Mouse (Mus musculus) liver, embryonic 18 days (tissue): ENCODE data around the gene Gm19668. TPM values are rescaled to one million over a fixed set of nuclear protein-coding genes. Genes with fewer than 3 reads are reported as not detected.

Source experiments
- polyA plus RNA-seq: library from polyadenylated mRNA; depleted of rRNA; stranded (reverse); fragments of >200 nt; gene quantifications from 2 replicates; pipeline ENCODE4 v1.2.3, GENCODE M21; 2012; rRNA removed

Gm19668 gene
- not detected in 2 replicates for polyA plus RNA-seq

DNA sequence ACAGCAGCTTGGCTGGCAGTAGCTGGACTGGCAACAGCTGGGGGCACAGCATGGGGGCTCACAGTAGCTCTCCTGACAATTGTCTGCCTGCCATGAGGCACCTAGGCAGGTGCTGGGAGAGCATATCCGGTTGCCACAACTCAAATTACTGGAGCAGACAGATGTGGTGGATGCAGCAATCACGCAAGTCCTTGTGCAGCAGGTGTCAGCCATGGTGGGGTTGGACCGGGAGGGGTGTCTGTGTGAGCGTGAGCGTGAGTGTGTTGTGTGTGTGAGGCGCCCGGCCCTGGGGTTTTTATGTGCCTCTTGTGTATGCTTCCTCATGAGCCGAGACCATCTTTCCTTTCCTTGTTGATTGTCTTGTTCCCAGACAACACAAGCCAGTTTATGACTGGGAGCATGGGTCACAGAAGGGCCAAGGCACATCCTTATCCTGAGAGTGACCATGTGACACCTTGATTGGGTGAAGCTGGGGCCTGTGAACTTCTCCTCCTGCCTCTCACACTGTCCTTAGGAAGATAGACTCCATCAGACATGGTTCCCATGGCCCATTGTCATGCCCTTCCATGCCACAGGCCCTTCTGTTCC is at the start of gene Gm19668:
Gene Gm19668, minus strand, starts transcription at position 213 of the 588 bp plus-strand sequence.

DNA sequence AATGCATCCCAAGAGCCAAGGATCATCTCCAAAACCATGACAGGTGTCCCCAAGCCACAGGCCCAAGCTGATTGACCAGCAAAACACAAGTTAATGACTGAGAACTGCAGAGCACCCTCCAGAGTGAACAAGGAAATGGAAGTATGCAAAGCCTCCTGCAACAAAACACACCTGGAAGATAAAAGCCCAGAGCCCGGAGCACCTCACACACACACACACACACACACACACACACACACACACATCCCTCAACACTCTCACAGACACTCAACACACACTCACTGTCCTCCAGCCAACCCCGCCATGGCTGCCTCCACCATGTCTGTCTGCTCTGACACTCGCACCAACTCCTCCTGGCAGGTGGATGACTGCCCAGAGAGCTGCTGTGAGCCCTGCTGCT is 47.6 kb upstream of the Gm19668 start, which contains the start of gene Gm36176:
Gene Gm36176, plus strand, starts transcription at position 301 of the 400 bp plus-strand sequence.

DNA sequence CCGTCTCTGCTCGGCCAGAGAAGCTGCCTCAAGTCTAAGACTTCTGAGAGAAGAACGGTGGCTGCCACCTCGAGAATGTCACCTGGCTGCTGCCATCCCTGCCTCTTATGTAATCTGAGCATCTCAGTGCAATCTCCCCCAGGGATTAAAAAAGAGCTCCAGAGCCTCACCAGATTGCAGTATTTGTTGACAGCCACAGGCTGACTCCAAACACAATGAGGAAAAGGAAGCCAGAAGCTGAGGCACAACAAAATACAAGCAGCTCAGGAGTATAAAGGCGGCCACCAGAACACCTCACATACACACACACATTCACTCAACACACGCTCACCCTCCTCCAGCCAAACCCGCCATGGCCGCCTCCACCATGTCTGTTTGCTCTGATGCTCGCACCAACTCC is 36.7 kb upstream of the Gm19668 start, which contains the start of gene Krtap10-10:
Gene Krtap10-10, plus strand, starts transcription at position 301 of the 400 bp plus-strand sequence.

DNA sequence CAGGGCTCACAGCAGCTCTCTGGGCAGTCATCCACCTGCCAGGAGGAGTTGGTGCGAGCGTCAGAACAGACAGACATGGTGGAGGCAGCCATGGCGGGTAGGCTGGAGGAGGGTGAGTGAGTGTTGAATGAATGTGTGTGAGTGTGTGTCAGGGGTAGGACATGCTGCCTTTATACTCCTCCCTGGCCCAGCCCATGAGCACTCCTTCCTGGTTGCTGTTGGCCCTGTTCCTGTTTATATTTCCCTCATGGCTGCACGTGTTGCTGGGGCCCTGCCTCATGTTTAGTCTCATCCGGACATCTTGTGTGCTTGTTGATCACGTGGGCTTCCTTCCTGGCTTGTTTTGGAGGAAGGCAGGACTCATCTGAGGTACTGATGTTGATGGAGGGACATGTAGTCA is 28.0 kb upstream of the Gm19668 start, which contains the start of gene Krtap10-4:
Gene Krtap10-4, minus strand, starts transcription at position 145 of the 400 bp plus-strand sequence.

DNA sequence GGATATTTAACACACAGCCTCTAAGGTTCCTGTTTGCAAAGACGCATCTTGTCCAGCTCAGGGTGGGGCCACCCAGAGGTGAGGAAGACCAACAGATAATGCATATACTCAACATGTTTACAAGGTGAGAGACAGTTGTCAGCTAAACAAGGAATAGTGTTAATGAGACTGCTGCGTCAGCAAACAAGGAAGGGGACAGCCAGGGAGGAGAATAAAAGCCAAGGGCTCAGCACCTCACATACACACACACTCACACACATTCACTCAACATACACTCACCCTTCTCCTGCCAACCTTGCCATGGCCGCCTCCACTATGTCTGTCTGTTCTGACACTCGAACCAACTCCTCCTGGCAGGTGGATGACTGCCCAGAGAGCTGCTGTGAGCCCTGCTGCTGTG is 15.4 kb upstream of the Gm19668 start, which contains the start of gene Gm2696:
Gene Gm2696, plus strand, starts transcription at position 301 of the 400 bp plus-strand sequence.

DNA sequence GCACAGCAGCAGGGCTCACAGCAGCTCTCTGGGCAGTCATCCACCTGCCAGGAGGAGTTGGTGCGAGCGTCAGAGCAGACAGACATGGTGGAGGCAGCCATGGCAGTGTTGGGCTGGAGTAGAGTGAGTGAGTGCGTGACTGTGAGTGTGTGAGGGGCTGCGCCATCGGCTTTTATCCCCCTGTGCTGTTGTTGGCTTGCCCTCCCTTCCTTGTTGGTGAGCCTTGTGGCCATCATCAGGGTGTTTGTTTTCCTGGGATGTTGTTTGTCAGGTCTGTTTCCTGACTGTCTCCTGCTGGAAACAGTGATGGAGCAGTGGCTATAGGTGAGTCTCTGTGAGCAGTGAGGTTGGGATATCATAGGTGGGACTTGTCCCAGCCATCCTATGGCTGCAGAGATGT is 12.8 kb upstream of the Gm19668 start, which contains the start of gene Gm9507:
Gene Gm9507, minus strand, starts transcription at position 101 of the 400 bp plus-strand sequence.

DNA sequence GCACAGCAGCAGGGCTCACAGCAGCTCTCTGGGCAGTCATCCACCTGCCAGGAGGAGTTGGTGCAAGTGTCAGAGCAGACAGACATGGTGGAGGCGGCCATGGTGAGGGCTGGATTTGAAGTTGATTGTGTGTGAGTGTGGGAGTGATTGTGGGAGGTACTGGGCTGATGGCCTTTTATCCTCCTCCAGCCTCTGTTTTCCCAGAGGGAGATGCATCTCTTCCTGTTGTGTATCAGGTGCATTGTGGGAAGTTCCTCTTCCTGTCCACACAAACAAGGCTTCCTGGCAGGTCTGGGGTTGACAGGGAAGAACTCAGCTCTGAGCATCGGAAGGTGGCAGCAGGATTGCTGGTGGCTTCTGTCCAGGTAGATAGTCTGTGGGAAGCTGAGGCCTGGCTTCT is 4.0 kb downstream of the Gm19668 start, which contains the start of gene Gm9639:
Gene Gm9639, minus strand, starts transcription at position 101 of the 400 bp plus-strand sequence.

DNA sequence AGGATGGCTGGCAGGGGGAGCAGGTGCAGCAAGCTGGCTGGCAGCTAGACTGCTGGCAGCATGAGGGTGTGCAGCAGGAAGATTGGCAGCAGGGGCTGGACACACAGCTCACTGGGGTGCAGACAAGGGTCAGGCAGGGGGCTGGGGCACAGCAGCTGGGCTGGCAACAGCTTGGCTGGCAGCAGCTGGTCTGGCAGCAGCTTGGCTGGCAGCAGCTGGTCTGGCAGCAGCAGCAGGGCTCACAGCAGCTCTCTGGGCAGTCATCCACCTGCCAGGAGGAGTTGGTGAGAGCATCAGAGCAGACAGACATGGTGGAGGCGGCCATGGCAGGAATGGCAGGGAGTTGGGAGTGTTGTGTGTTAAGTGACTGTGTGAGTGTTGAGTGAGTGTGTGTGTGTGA is 11.1 kb downstream of the Gm19668 start, which contains the start of gene Gm7137:
Gene Gm7137, minus strand, starts transcription at position 325 of the 400 bp plus-strand sequence.

DNA sequence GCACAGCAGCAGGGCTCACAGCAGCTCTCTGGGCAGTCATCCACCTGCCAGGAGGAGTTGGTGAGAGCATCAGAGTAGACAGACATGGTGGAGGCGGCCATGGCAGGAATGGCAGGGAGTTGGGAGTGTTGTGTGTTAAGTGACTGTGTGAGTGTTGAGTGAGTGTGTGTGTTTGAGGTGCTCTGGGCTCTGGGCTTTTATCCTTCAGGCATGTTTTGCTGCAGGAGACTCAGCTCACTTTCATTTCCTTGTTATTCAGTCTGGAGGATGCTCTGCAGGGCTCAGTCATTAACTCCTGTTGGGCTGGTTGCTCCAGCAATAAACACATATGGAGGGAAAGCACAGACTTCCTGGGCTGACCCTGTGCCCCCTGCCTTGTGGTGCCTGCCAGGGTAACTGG is 16.5 kb downstream of the Gm19668 start, which contains the start of gene Gm3250:
Gene Gm3250, minus strand, starts transcription at position 101 of the 400 bp plus-strand sequence.

DNA sequence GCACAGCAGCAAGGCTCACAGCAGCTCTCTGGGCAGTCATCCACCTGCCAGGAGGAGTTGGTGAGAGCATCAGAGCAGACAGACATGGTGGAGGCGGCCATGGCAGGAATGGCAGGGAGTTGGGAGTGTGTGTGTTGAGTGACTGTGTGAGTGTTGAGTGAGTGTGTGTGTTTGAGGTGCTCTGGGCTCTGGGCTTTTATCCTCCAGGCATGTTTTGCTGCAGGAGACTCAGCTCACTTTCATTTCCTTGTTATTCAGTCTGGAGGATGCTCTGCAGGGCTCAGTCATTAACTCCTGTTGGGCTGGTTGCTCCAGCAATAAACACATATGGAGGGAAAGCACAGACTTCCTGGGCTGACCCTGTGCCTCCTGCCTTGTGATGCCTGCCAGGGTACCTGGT is 22.1 kb downstream of the Gm19668 start, which contains the start of gene Gm7138:
Gene Gm7138, minus strand, starts transcription at position 101 of the 400 bp plus-strand sequence.

DNA sequence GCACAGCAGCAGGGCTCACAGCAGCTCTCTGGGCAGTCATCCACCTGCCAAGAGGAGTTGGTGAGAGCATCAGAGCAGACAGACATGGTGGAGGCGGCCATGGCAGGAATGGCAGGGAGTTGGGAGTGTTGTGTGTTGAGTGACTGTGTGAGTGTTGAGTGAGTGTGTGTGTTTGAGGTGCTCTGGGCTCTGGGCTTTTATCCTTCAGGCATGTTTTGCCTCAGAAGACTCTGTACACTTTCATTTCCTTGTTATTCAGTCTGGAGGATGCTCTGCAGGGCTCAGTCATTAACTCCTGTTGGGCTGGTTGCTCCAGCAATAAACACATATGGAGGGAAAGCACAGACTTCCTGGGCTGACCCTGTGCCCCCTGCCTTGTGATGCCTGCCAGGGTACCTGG is 27.7 kb downstream of the Gm19668 start, which contains the start of gene Gm3238:
Gene Gm3238, minus strand, starts transcription at position 101 of the 400 bp plus-strand sequence.

DNA sequence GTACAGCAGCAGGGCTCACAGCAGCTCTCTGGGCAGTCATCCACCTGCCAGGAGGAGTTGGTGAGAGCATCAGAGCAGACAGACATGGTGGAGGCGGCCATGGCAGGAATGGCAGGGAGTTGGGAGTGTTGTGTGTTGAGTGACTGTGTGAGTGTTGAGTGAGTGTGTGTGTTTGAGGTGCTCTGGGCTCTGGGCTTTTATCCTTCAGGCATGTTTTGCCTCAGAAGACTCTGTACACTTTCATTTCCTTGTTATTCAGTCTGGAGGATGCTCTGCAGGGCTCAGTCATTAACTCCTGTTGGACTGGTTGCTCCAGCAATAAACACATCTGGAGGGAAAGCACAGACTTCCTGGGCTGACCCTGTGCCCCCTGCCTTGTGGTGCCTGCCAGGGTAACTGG is 39.4 kb downstream of the Gm19668 start, which contains the start of gene Gm3233:
Gene Gm3233, minus strand, starts transcription at position 101 of the 400 bp plus-strand sequence.

DNA sequence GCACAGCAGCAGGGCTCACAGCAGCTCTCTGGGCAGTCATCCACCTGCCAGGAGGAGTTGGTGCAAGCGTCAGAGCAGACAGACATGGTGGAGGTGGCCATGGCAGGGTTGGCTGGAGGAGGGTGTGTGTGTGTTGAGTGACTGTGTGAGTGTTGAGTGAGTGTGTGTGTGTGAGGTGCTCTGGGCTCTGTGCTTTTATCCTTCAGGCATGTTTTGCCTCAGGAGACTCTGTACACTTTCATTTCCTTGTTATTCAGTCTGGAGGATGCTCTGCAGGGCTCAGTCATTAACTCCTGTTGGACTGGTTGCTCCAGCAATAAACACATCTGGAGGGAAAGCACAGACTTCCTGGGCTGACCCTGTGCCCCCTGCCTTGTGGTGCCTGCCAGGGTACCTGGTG is 47.7 kb downstream of the Gm19668 start, which contains the start of gene Gm9736:
Gene Gm9736, minus strand, starts transcription at position 101 of the 400 bp plus-strand sequence.

Other genes with a start within 250 kb of the Gm19668 start
- 77.8 TPM in 2 replicates for gene Pttg1ip, start 217.4 kb downstream of the Gm19668 start, polyA plus RNA-seq
- 123 and 134 TPM in 2 replicates for gene Sumo3, start 193.0 kb downstream of the Gm19668 start, polyA plus RNA-seq
- gene Gm49325, start 192.9 kb downstream of the Gm19668 start, polyA plus RNA-seq, result 0.16 TPM in 1 of 2 replicates, not detected in the other
- 22.9 and 27.2 TPM in 2 replicates for gene Ube2g2, start 176.9 kb downstream of the Gm19668 start, polyA plus RNA-seq
- gene Tspear, start 112.6 kb downstream of the Gm19668 start, polyA plus RNA-seq, result 0.10 and 0.12 TPM in 2 replicates
- not detected in 2 replicates for gene Gm19402, start 108.4 kb downstream of the Gm19668 start, polyA plus RNA-seq
- gene Gm9508, start 101.9 kb downstream of the Gm19668 start, polyA plus RNA-seq, result not detected in 2 replicates
- gene Gm10272, start 92.5 kb downstream of the Gm19668 start, polyA plus RNA-seq, result not detected in 2 replicates
- gene Gm10024, start 87.7 kb downstream of the Gm19668 start, polyA plus RNA-seq, result not detected in 2 replicates
- gene Gm10142, start 83.3 kb downstream of the Gm19668 start, polyA plus RNA-seq, result not detected in 2 replicates
- not detected in 2 replicates for gene Krtap12-1, start 78.5 kb downstream of the Gm19668 start, polyA plus RNA-seq
- gene Gm10100, start 72.6 kb downstream of the Gm19668 start, polyA plus RNA-seq, result not detected in 2 replicates
- not detected in 2 replicates for gene Gm18596, start 56.5 kb downstream of the Gm19668 start, polyA plus RNA-seq
- gene Gm9736, start 47.8 kb downstream of the Gm19668 start, polyA plus RNA-seq, result not detected in 2 replicates
- not detected in 2 replicates for gene Gm3233, start 39.5 kb downstream of the Gm19668 start, polyA plus RNA-seq
- gene Gm3238, start 27.8 kb downstream of the Gm19668 start, polyA plus RNA-seq, result not detected in 2 replicates
- not detected in 2 replicates for gene Gm7138, start 22.2 kb downstream of the Gm19668 start, polyA plus RNA-seq
- gene Gm3250, start 16.6 kb downstream of the Gm19668 start, polyA plus RNA-seq, result not detected in 2 replicates
- not detected in 2 replicates for gene Gm7137, start 10.9 kb downstream of the Gm19668 start, polyA plus RNA-seq
- not detected in 2 replicates for gene Gm9639, start 4.1 kb downstream of the Gm19668 start, polyA plus RNA-seq
- gene Gm9507, start 12.7 kb upstream of the Gm19668 start, polyA plus RNA-seq, result not detected in 2 replicates
- not detected in 2 replicates for gene Gm2696, start 15.5 kb upstream of the Gm19668 start, polyA plus RNA-seq
- gene Krtap10-4, start 28.0 kb upstream of the Gm19668 start, polyA plus RNA-seq, result not detected in 2 replicates
- not detected in 2 replicates for gene Krtap10-10, start 36.8 kb upstream of the Gm19668 start, polyA plus RNA-seq
- gene Gm36176, start 47.7 kb upstream of the Gm19668 start, polyA plus RNA-seq, result not detected in 2 replicates
- gene Gm10318, start 53.7 kb upstream of the Gm19668 start, polyA plus RNA-seq, result not detected in 2 replicates
- gene Gm3285, start 62.8 kb upstream of the Gm19668 start, polyA plus RNA-seq, result not detected in 2 replicates
- 17.4 and 18.2 TPM in 2 replicates for gene Lrrc3, start 103.4 kb upstream of the Gm19668 start, polyA plus RNA-seq
- gene Trpm2, start 171.4 kb upstream of the Gm19668 start, polyA plus RNA-seq, result 9.9 and 16.6 TPM in 2 replicates
- gene 1810043G02Rik, start 179.4 kb upstream of the Gm19668 start, polyA plus RNA-seq, result 4.6 and 5.0 TPM in 2 replicates
- 52.9 and 54.7 TPM in 2 replicates for gene Pfkl, start 210.9 kb upstream of the Gm19668 start, polyA plus RNA-seq
- 0.02 and 0.05 TPM in 2 replicates for gene Dnmt3l, start 242.8 kb upstream of the Gm19668 start, polyA plus RNA-seq
- gene Aire, start 244.5 kb upstream of the Gm19668 start, polyA plus RNA-seq, result 0.02 TPM in 2 replicates